Mouse (Mus musculus): ENCODE results near the gene Sema4d. TPM values are rescaled to one million over a fixed set of nuclear protein-coding genes. Genes with fewer than 3 reads are reported as not detected.

Gene Sema4d
- total RNA-seq, 2 experiments from 2014 or later: 96.5 to 108 TPM

- DNase-seq: peak in 1 of 2 experiments; percentile 49
Measured at GRCm38 (mm10) chr13:51752346-51753167, 41.0 kb downstream of the Sema4d start.

GRCm38 (mm10) chr13:51749578-51750345 is 43.8 kb downstream of the Sema4d start:
- no peak for DNase-seq

GRCm38 (mm10) chr13:51748009-51748552 is 45.5 kb downstream of the Sema4d start:
- DNase-seq: no peak

- DNase-seq: no peak
Measured at GRCm38 (mm10) chr13:51747069-51747468, 46.5 kb downstream of the Sema4d start.

- no peak for DNase-seq
Measured at GRCm38 (mm10) chr13:51745862-51746261, 47.7 kb downstream of the Sema4d start.

- no peak for DNase-seq
Measured at GRCm38 (mm10) chr13:51743855-51744254, 49.7 kb downstream of the Sema4d start.

GRCm38 (mm10) chr13:51742551-51743052 is 50.9 kb downstream of the Sema4d start:
- DNase-seq: no peak

- no peak for DNase-seq
Measured at GRCm38 (mm10) chr13:51740776-51741175, 52.8 kb downstream of the Sema4d start.

GRCm38 (mm10) chr13:51739713-51740112 is 53.8 kb downstream of the Sema4d start:
- DNase-seq: no peak

GRCm38 (mm10) chr13:51738531-51739117 is 54.9 kb downstream of the Sema4d start:
- DNase-seq: no peak

GRCm38 (mm10) chr13:51737949-51738513 is 55.5 kb downstream of the Sema4d start:
- no peak for DNase-seq

GRCm38 (mm10) chr13:51737033-51737948 is 56.3 kb downstream of the Sema4d start:
- DNase-seq: no peak

- no peak for DNase-seq
Measured at GRCm38 (mm10) chr13:51736007-51736911, 57.3 kb downstream of the Sema4d start.

GRCm38 (mm10) chr13:51734556-51734955 is 59.0 kb downstream of the Sema4d start:
- DNase-seq: no peak

GRCm38 (mm10) chr13:51732097-51732664 is 61.4 kb downstream of the Sema4d start:
- DNase-seq: no peak

GRCm38 (mm10) chr13:51731474-51731873 is 62.1 kb downstream of the Sema4d start:
- no peak for DNase-seq

- no peak for DNase-seq
Measured at GRCm38 (mm10) chr13:51729887-51730361, 63.6 kb downstream of the Sema4d start.

- no peak for DNase-seq
Measured at GRCm38 (mm10) chr13:51727364-51727763, 66.2 kb downstream of the Sema4d start.

GRCm38 (mm10) chr13:51725926-51726574 is 67.5 kb downstream of the Sema4d start:
- DNase-seq: no peak
